Mouse (Mus musculus): ENCODE results near the gene Olfr1217.
"Not testable (repeated sequence)": the region's sequence is repeated elsewhere in the genome, so short reads cannot be mapped to it uniquely, and the experiment has no call there.

Gene Olfr1217

GRCm38 (mm10) chr2:89031965-89032364, at the start of gene Olfr1217:
Olfr1217 (minus strand) TSS chr2:89032065.
- no peak for DNase-seq

DNA sequence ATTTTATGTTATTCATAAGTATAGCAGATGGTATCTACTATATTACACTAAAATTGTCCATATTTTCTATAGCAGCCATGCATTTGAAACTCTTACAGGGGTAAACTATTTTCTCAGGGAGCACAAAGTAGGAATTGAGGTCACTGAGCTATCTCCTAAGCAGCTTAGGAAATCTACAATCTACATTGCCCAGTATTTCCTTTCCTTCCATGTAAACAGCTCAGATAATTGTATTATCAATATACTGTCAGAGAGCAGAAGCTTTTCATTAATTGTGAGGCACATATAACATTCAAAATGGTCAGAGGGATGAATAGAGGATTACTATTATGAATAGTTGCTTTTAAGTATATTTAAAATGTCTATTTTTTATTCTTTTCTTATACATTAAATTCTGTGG, 49.6 kb upstream of the Olfr1217 start:
- DNase-seq, result no peak

- no peak for DNase-seq
These were observed 29.2 kb upstream of the Olfr1217 start, which contains the start of gene Olfr1218 for GRCm38 (mm10) chr2:89061087-89061486. Olfr1218 (minus strand) TSS chr2:89061187.

- DNase-seq, result not testable (repeated sequence)
These were observed 10.4 kb downstream of the Olfr1217 start for GRCm38 (mm10) chr2:89021436-89021835.

- DNase-seq, result no peak
These were observed 13.6 kb downstream of the Olfr1217 start, which contains the start of gene Olfr1216 for GRCm38 (mm10) chr2:89018240-89018639. Olfr1216 (minus strand) TSS chr2:89018340.

GRCm38 (mm10) chr2:89006873-89007272, 25.0 kb downstream of the Olfr1217 start, which contains the start of gene Olfr1215:
Olfr1215 (minus strand) TSS chr2:89006973.
- DNase-seq, result no peak

GRCm38 (mm10) chr2:88992553-88992952, 39.3 kb downstream of the Olfr1217 start, which contains the start of gene Olfr1214:
Olfr1214 (minus strand) TSS chr2:88992653.
- no peak for DNase-seq

GRCm38 (mm10) chr2:88980181-88980580, 51.7 kb downstream of the Olfr1217 start, which contains the start of gene Gm13762:
Gm13762 (minus strand) TSS chr2:88980281.
- no peak for DNase-seq

Data from lung, postnatal 14 days (tissue).